36 mouse cellular contexts compared by ENCODE assay signal in genomic region chr2:19579846-19580245, GRCm38 (mm10). TPM values are rescaled to one million over a fixed set of nuclear protein-coding genes. Genes with fewer than 3 reads are reported as not detected.
DNase-seq lines count a peak whose midpoint lies in the region; ATAC-seq and TF ChIP-seq lines count a peak whose summit lies in the region.
"Had no signal": no experiment of that assay in that cellular context is flagged by ENCODE, and none has a peak within 500 bp of the region (broad histone marks: within the 10 kb centered on the region; RNA-seq: fewer than 3 reads in every experiment).

No protein-coding gene starts in this region.

- H3K4me2 ChIP-seq in hindbrain, embryonic 13.5 days: no peak overlapping the region
- H3K4me2 ChIP-seq in hindbrain, embryonic 16.5 days (ENCODE audit: low read length): no peak overlapping the region
- H3K4me2 ChIP-seq in stomach, postnatal 0 days (replicated peaks; ENCODE audit: low read depth): no peak overlapping the region
- no peak overlapping the region for H3K4me2 ChIP-seq in lung, postnatal 0 days (replicated peaks; ENCODE audit: low read depth, low read length)
- H3K4me2 ChIP-seq: embryonic facial prominence, embryonic 15.5 days; heart, embryonic 11.5 days; hindbrain, embryonic 14.5 days; midbrain, embryonic 15.5 days; neural tube, embryonic 12.5 days had no signal

- H3K27ac ChIP-seq in hindbrain, embryonic 13.5 days: no peak overlapping the region
- no peak overlapping the region for H3K27ac ChIP-seq in hindbrain, embryonic 16.5 days (ENCODE audit: low read depth, low read length)
- peak overlapping the region; percentile 52; the same call in 1 of the 2 replicates for H3K27ac ChIP-seq in embryonic fibroblast, embryonic 13.5 days (ENCODE audit: insufficient read depth, low read length)
- peak overlapping the region; percentile 70 for H3K27ac ChIP-seq in stomach, postnatal 0 days (replicated peaks)
- no peak overlapping the region for H3K27ac ChIP-seq in lung, postnatal 0 days (ENCODE audit: low read length)
- H3K27ac ChIP-seq: gastrocnemius, adult 2 months; hindbrain, embryonic 14.5 days; liver, embryonic 14.5 days; midbrain, embryonic 15.5 days; neural tube, embryonic 12.5 days had no signal

- no peaks in the 10 kb centered on the region for H3K36me3 ChIP-seq in hindbrain, embryonic 13.5 days
- H3K36me3 ChIP-seq in hindbrain, embryonic 16.5 days (ENCODE audit: control insufficient read depth, insufficient read depth, low read length): no peaks in the 10 kb centered on the region
- no peaks in the 10 kb centered on the region for H3K36me3 ChIP-seq in stomach, postnatal 0 days (ENCODE audit: control insufficient read depth, insufficient read depth, low read length)
- H3K36me3 ChIP-seq in lung, postnatal 0 days (ENCODE audit: insufficient read depth, low read length): no peaks in the 10 kb centered on the region
- H3K36me3 ChIP-seq: embryonic facial prominence, embryonic 15.5 days; midbrain, embryonic 15.5 days; neural tube, embryonic 12.5 days had no signal

- no peak overlapping the region for H3K4me3 ChIP-seq in hindbrain, embryonic 13.5 days
- H3K4me3 ChIP-seq in hindbrain, embryonic 16.5 days (ENCODE audit: low read length): no peak overlapping the region
- no peak overlapping the region for H3K4me3 ChIP-seq in embryonic fibroblast, embryonic 13.5 days (ENCODE audit: insufficient read depth, low read length)
- no peak overlapping the region for H3K4me3 ChIP-seq in stomach, postnatal 0 days (ENCODE audit: low read depth, low read length)
- H3K4me3 ChIP-seq in lung, postnatal 0 days (ENCODE audit: low read depth, low read length): no peak overlapping the region
- H3K4me3 ChIP-seq: embryonic facial prominence, embryonic 15.5 days; gastrocnemius, adult 2 months; midbrain, embryonic 15.5 days; neural tube, embryonic 12.5 days had no signal

- no peaks in the 10 kb centered on the region for H3K9me3 ChIP-seq in hindbrain, embryonic 13.5 days
- no peaks in the 10 kb centered on the region for H3K9me3 ChIP-seq in hindbrain, embryonic 16.5 days (ENCODE audit: control insufficient read depth, low read length)
- H3K9me3 ChIP-seq in stomach, postnatal 0 days (ENCODE audit: control insufficient read depth, low read length): no peaks in the 10 kb centered on the region
- no peaks in the 10 kb centered on the region for H3K9me3 ChIP-seq in lung, postnatal 0 days (ENCODE audit: low read length)
- H3K9me3 ChIP-seq: embryonic facial prominence, embryonic 15.5 days; midbrain, embryonic 15.5 days; neural tube, embryonic 12.5 days had no signal

- TF ChIP-seq CTCF in embryonic fibroblast, embryonic 13.5 days (IDR thresholded peaks at IDR 0.05; ENCODE audit: borderline replicate concordance, insufficient read depth, low read length): no peak
- TF ChIP-seq CTCF in stomach, postnatal 0 days (IDR thresholded peaks at IDR 0.05; ENCODE audit: low read depth): no peak
- no peak for TF ChIP-seq CTCF in lung, postnatal 0 days (IDR thresholded peaks at IDR 0.05)

- TF ChIP-seq POLR2A in embryonic fibroblast, embryonic 13.5 days (IDR thresholded peaks at IDR 0.05; ENCODE audit: low read depth, low read length): no peak

- H3K9ac ChIP-seq in hindbrain, embryonic 13.5 days: no peak overlapping the region
- H3K9ac ChIP-seq in hindbrain, embryonic 16.5 days (ENCODE audit: low read depth, low read length): no peak overlapping the region
- H3K9ac ChIP-seq in stomach, postnatal 0 days (ENCODE audit: low read length): no peak overlapping the region
- no peak overlapping the region for H3K9ac ChIP-seq in lung, postnatal 0 days (replicated peaks; ENCODE audit: low read depth)
- H3K9ac ChIP-seq: embryonic facial prominence, embryonic 15.5 days; hindbrain, embryonic 14.5 days; liver, embryonic 14.5 days; midbrain, embryonic 15.5 days; neural tube, embryonic 12.5 days had no signal

- ATAC-seq in hindbrain, embryonic 13.5 days (ENCODE audit: low FRiP score): peak; percentile 59; the same call in 1 of the 2 replicates
- ATAC-seq in hindbrain, embryonic 16.5 days: no peak
- no peak for ATAC-seq in stomach, postnatal 0 days (ENCODE audit: low FRiP score, low TSS enrichment)
- no peak for ATAC-seq in lung, postnatal 0 days
- ATAC-seq: CD4-positive, CD25-positive, alpha-beta regulatory T cell, adult 4 months; forebrain, embryonic 14.5 days; midbrain, embryonic 15.5 days had no signal

- TF ChIP-seq EP300 in stomach, postnatal 0 days (optimal IDR thresholded peaks at IDR 0.05): peak; percentile 78
- no peak for TF ChIP-seq EP300 in lung, postnatal 0 days (IDR thresholded peaks at IDR 0.05)

- WGBS in hindbrain, embryonic 13.5 days: 73% methylated on average over 3 of the region's 3 CpGs
- WGBS in hindbrain, embryonic 16.5 days: 73% methylated on average over 3 of the region's 3 CpGs
- WGBS in stomach, postnatal 0 days: 47% methylated on average over 3 of the region's 3 CpGs
- WGBS in lung, postnatal 0 days: 79% methylated on average over 3 of the region's 3 CpGs

- no peaks in the 10 kb centered on the region for H3K4me1 ChIP-seq in hindbrain, embryonic 13.5 days (replicated peaks)
- no peaks in the 10 kb centered on the region for H3K4me1 ChIP-seq in hindbrain, embryonic 16.5 days (ENCODE audit: control insufficient read depth, insufficient read depth, low read depth, low read length)
- H3K4me1 ChIP-seq in embryonic fibroblast, embryonic 13.5 days (ENCODE audit: control insufficient read depth, insufficient read depth, low read length): peaks cover 3% of the 10 kb centered on the region
- no peaks in the 10 kb centered on the region for H3K4me1 ChIP-seq in stomach, postnatal 0 days (replicated peaks; ENCODE audit: control insufficient read depth, insufficient read depth)
- H3K4me1 ChIP-seq in lung, postnatal 0 days (ENCODE audit: insufficient read depth, low read depth, low read length): no peaks in the 10 kb centered on the region
- H3K4me1 ChIP-seq: embryonic facial prominence, embryonic 15.5 days; midbrain, embryonic 15.5 days; neural tube, embryonic 12.5 days had no signal

- DNase-seq in Muller cell, postnatal 12 days (ENCODE audit: inconsistent ontology term): peak; percentile 85
- DNase-seq in stomach, postnatal 0 days (ENCODE audit: low spot score): no peak
- no peak for DNase-seq in lung, postnatal 0 days (ENCODE audit: low spot score)
- no peak for DNase-seq in right cerebral cortex, adult 2 months (ENCODE audit: low spot score in 2 of 2)
- DNase-seq: adrenal gland, postnatal 14 days; cerebellum, adult 18-20 months; cerebellum, postnatal 10 days; gastrocnemius, adult 2 months; gastrocnemius, postnatal 36 days; heart, adult 18-20 months; heart, postnatal 36 days; kidney, adult 2 months; kidney, postnatal 4 days; liver; lung, adult 2 months; lung, postnatal 14 days; right cerebral cortex, postnatal 14 days; thymus, adult 18-20 months; thymus, postnatal 36 days had no signal

- H3K27me3 ChIP-seq in hindbrain, embryonic 13.5 days: no peaks in the 10 kb centered on the region
- H3K27me3 ChIP-seq in hindbrain, embryonic 16.5 days (replicated peaks; ENCODE audit: control insufficient read depth, insufficient read depth, low read length): no peaks in the 10 kb centered on the region
- H3K27me3 ChIP-seq in stomach, postnatal 0 days (ENCODE audit: control insufficient read depth, insufficient read depth, low read length): no peaks in the 10 kb centered on the region
- H3K27me3 ChIP-seq in lung, postnatal 0 days (replicated peaks; ENCODE audit: insufficient read depth, low read length): no peaks in the 10 kb centered on the region
- H3K27me3 ChIP-seq: embryonic facial prominence, embryonic 15.5 days; midbrain, embryonic 15.5 days; neural tube, embryonic 12.5 days had no signal

RNA-seq across cellular contexts. Expression of gene 4921504E06Rik, which starts 26.1 kb away (rescaled TPM):
- 0.48 TPM in 1 of 2 replicates, not detected in the other for polyA plus RNA-seq in hindbrain, embryonic 13.5 days (2015; fragmentation: Nextera tagmentation; extraction: Ambion mirVana)
- 0.12 and 0.15 TPM in 2 replicates for polyA plus RNA-seq in hindbrain, embryonic 16.5 days (2015; fragmentation: Nextera tagmentation; extraction: Ambion mirVana)
- not detected in 2 replicates for polyA plus RNA-seq in embryonic fibroblast, embryonic 13.5 days (2011; ENCODE audit: insufficient read length, low read depth, missing spikeins)
- polyA plus RNA-seq in stomach, postnatal 0 days (2015; fragmentation: Nextera tagmentation; extraction: Ambion mirVana): 0.05 TPM in 1 of 2 replicates, not detected in the other
- 0.08 and 0.13 TPM in 2 replicates for polyA plus RNA-seq in lung, postnatal 0 days (2015; fragmentation: Nextera tagmentation; extraction: Ambion mirVana)
- polyA plus RNA-seq: CD4-positive, CD25-positive, alpha-beta regulatory T cell, adult 4 months; forebrain, embryonic 14.5 days; heart, embryonic 11.5 days; heart, embryonic 16.5 days; hindbrain, embryonic 14.5 days; intestine, embryonic 14.5 days; kidney, adult 2 months; kidney, embryonic 16.5 days; limb, embryonic 11.5 days; liver, embryonic 14.5 days; lung, adult 2 months; midbrain, embryonic 15.5 days; neural tube, embryonic 12.5 days; small intestine, adult 2 months; stomach, embryonic 14.5 days had no signal

Comparison
In these comparisons a context has a peak if more than half of its experiments do, and no peak if none do; other contexts are left out.
1. H3K27ac ChIP-seq: peak in embryonic fibroblast, embryonic 13.5 days (single experiment) and stomach, postnatal 0 days (single experiment); none in hindbrain, embryonic 13.5 days (single experiment), hindbrain, embryonic 16.5 days (single experiment) and lung, postnatal 0 days (single experiment).